Mouse (Mus musculus): ENCODE data around the gene Tyk2. TPM values are rescaled to one million over a fixed set of nuclear protein-coding genes. Genes with fewer than 3 reads are reported as not detected.
A peak's percentile ranks its signal among the peaks of the same experiment; 100 is the strongest.

Tyk2 gene
- 1 to 10 TPM; 9.3 TPM for total RNA-seq (2021)
- long read RNA-seq, experiment 1, full-length matches to known transcripts: 2 of 11 reads
- long read RNA-seq, experiment 1, partial matches to known transcripts: 1 of 11 reads
- long read RNA-seq, experiment 1, other reads (novel, unspliced or antisense): 8 of 11 reads
- long read RNA-seq, experiment 2, full-length matches to known transcripts: 4 of 16 reads
- long read RNA-seq, experiment 2, partial matches to known transcripts: 2 of 16 reads
- long read RNA-seq, experiment 2, other reads (novel, unspliced or antisense): 10 of 16 reads

DNA sequence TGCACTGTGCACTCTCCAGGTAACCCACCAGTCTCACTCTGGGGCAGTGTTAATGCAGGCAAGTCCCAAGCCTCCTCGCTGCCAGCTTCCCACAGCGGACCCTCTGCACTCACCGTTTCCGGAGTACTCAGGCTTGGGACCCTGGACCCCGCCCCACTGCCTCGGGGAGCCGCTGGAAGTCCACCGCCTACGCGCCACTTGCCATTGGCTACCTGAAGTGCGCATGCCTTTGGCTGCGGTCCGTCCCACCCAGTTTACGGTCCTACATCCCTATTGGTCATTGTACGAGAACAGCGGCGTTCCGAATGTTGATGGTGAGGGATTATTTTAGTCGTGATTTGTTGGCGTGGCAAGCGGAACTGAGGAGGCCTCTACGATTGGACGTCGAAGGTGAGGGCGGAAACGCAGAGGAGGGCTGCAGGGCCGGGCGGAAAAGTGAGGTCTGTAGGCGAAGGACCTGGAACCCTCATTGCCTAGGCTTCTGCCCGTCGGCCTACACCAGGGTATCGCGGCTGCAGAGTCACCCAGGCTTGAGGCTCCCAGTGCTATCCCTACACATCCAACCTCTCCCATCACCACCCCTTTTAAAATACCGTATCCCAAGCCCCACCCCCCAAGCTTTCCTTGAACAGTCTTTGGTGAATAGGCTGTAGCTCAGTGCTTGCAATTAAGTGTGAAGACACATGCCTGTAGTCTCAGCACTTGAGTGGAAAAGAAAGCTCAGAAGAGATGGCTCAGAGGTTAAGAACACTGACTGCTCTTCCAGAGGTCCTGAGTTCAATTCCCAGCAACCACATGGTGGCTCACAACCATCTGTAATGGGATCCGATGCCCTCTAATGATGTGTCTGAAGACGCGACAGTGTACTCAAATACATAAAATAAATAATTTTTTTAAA is at the start of gene Tyk2:
Gene Tyk2, minus strand, starts transcription at position 185 of the 898 bp plus-strand sequence.
- peak; percentile 71 to 88 for DNase-seq (ENCODE audit: low spot score in 2 of 2)

DNA sequence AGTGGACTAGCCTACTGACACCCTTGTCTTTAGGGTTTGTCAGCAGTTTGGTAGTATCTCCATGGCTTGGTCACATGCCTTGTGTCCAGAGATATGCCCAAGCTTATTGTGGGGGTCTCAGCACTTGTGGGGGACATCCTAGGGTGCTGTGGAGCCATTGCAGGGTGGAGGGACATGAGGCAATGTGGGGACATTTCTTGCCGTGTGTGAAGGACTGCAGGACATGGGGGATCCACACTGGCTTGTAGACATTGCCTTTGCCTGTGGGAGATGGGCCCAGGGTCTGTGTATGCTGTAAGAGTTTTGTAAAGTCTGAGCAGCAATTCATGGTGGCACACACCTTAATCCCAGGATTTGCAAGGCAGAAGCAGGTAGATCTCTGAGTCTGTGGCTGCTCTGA is 49.8 kb upstream of the Tyk2 start:
- DNase-seq (ENCODE audit: low spot score in 2 of 2): no peak

GRCm38 (mm10) chr9:21180402-21180801 is 49.4 kb upstream of the Tyk2 start:
- DNase-seq (ENCODE audit: low spot score in 2 of 2): no peak

DNA sequence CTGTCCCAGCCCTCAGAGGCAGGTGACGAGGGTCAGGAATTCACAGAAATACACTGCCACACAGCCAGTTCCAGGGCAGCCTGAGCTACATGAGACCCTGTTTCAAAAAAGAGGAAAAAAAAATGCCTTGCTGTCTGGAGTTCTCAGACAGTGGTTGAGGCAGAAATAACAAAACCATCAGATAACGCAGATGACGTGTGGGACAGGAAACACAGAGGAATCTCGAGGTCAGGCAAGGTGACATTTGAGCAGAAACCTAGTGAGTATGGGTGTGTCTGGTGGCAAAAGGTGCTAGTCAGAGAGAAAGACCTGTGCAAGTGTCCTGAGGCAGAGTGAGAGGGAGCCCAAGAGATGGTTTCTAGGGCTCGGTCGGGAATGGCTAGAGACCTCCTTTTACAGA is 41.3 kb upstream of the Tyk2 start:
- DNase-seq (ENCODE audit: low spot score in 2 of 2): no peak

- no peak for DNase-seq (ENCODE audit: low spot score in 2 of 2)
Observed at GRCm38 (mm10) chr9:21169157-21169556, 38.1 kb upstream of the Tyk2 start.

DNA sequence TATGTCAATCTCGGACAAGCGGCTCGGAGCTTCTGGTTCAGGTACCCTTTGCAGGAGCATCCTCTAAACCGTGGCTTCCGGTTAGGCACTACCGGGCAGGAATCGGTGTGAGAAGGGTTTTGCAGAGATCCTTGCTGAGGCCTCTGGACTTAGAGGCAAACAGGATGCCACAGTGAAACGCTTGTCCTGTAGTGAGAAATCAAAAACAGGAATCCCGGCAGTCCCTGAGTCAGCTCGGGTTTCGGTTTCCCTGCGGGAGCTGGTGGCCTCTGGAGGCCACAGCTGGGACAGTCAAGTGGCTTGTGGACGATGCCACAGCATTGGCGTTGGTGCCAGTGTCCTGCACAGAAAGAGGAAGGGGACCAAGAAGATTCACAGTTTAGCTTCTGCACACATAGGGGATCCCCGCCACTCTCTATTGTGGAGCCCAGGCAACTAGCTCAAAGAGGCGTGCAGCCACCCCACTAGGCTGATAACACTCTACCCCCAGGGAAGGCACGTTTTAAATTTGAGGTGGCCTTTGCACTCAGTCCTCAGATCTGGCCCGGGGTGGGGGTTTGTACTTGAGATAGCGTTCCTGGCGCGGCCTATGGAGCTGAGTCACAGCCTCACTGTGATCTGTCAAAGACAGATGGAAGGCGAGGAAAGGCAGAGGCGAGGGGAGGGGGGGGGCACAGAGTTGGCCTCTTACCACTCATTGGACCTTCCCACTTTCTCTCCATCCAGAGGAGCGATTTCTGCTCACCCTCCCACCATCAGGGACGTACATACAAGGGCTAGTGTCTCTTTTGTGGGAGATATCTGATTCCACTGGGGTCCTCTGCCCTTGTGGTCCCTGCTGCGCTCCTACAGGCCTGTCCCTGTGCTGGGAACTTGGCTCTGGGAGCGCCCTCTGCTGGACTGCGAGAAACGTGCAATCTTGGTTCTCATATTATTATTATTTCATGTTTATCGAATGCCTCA is 37.4 kb upstream of the Tyk2 start:
- peak; percentile 55 to 75 for DNase-seq (ENCODE audit: low spot score in 2 of 2)

DNA sequence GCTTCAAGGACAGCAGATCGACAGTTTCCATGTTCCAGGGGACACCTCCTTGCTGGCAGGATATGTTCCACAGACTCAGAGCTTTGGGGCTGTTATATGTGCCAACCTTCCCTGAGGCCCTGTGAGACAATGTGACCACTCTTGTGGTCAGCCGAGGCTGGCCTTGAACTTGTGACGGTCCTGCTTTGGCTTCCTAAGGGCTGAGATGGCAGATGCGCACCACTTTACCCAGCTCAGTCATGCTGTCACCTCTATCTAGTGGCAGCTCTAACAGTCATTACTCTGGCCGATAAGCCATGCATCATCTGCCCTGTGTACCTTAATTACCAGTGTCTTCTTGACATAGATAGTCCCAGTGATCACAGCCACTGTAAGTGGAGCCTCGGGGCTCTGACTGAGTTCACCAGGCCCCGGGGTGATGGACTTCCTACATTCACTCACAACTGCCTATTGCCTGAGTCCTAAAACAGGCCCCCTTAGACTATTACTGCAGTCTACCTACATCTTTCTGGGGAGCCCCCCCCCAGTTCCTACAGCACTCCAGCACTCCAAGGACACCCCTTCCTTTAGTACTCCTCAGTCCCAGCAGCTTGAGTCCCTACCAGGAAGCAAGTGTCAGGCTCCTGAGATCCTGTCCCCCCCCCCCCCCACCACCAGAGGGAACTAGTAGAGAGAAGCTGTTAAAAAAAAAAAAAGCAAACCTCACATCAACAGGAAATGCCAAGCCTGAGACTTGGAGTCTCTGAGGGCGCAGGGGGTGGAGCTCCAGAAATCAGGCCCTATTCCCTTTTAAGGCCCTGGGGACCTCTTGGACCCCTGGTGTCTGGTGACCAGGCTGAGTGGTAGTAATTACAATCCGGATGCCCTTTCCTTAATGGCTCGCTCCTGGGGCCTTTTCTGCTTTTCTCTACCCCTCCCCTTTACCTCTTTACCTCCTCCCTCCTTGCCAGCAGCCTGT is 36.4 kb upstream of the Tyk2 start:
- DNase-seq (ENCODE audit: low spot score in 2 of 2): no peak

DNA sequence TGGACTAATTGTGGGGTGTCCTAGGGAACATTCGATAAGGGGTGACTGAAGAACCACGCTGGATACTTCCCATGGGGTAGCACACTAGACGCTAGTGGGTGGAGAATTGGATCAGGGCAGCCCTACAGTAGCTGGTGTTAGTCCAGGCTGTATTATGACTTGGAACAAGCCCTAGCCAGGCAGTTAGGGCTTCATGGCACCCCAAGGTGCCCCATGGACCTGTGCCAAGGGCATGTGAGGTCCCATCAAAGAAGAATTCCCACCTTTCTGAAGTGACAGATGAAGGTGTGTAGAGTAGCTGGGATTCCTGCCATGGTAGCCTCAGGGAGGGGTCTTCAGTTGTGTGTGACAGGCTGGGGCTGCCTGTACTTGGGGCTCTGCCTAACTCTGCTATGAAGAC is 35.5 kb upstream of the Tyk2 start:
- DNase-seq (ENCODE audit: low spot score in 2 of 2): no peak

DNA sequence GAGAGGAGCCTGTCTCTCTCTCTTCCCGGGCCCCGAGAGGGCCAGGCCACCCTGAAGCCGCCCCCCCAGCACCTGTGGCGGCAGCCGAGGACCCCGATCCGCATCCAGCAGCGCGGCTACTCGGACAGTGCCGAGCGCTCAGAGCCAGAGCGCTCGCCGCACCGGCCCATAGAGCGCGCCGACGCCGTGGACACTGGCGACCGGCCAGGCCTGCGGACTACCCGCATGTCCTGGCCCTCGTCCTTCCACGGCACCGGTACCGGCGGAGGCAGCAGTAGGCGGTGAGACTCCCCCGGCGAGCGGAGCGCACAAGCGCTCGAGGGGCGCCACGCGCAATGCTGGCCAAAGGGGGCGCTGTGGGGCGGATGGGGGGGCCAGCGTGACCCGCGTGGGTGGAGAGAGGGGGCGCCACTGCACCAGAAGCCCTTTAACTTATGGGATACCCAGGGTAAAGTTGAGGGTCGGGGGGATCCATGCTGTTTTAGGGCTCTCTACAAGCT is 35.0 kb upstream of the Tyk2 start:
- peak; percentile 52 to 57 for DNase-seq (ENCODE audit: low spot score in 2 of 2)

DNA sequence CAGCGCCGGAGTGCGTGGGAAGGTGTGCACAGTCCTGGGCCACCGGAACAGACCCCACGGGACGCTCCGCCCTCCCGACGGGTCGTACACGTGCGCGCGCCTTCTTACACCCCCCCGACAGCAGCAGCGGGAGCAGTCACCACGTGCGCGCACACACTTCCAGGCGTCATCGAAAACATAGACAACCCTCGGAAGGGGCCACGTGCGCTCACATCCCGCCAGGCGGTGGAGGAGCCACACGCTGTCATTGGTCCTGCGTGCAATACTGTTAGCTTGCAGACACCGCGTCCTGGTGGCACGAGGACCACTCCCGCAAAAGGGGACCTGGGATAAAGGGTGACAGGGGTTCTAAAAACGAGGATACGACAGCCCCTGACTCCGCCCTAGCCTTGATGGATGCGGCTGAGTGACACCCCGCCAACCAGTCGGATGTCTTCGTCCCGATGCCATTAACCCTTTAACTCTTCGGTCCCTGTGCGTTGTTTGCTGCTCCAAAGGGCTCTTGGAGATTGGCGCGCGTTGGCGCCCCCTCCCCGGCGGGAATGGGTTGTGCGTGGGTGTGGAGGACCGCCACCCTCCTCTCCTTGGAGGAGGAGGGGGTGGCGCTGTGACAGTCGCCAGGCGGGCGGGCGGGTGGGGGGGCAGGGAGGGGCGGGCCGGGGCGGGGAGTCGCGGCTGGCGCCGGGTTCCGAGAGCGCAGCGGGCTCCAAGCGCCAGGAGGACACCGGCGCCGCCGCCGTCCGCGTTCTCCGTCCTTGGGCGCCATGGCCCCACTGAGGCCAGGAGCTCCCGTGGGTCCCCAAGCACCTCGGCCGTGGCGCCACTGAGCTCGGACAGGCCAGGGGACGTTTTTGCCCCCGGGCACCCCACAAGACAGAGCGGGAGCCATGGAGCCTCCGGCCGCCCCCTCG is 34.3 kb upstream of the Tyk2 start, which contains the start of gene Pde4a:
Gene Pde4a, plus strand, starts transcription at position 674 of the 911 bp plus-strand sequence.
- no peak for DNase-seq (ENCODE audit: low spot score in 2 of 2)

DNA sequence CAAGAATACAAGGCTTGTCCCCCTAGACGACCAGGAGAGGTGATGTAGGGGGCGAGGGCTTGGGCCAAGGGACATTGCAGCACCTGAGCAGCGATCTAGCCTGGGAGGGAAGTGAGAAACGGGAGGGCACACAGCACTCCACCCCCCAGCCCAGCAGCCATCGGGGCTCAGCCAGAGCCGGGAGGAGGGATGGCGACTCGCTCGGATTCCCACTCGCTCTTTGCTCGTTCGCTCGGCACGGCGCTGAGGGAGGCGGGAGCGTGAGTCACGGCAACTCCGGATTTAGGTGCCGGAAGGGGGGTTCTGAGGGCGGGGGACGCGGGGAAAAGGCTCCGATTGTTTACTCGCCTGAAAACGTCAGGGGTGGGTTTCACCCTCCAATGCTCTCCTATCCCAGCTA is 33.0 kb upstream of the Tyk2 start:
- DNase-seq (ENCODE audit: low spot score in 2 of 2): no peak

- no peak for DNase-seq (ENCODE audit: low spot score in 2 of 2)
Observed at GRCm38 (mm10) chr9:21163086-21164050, 32.3 kb upstream of the Tyk2 start.

- peak; percentile 65 to 83 for DNase-seq (ENCODE audit: low spot score in 2 of 2)
Observed at GRCm38 (mm10) chr9:21161209-21161909, 30.3 kb upstream of the Tyk2 start.

- DNase-seq (ENCODE audit: low spot score in 2 of 2): no peak
Observed at GRCm38 (mm10) chr9:21154787-21155186, 23.7 kb upstream of the Tyk2 start.

DNA sequence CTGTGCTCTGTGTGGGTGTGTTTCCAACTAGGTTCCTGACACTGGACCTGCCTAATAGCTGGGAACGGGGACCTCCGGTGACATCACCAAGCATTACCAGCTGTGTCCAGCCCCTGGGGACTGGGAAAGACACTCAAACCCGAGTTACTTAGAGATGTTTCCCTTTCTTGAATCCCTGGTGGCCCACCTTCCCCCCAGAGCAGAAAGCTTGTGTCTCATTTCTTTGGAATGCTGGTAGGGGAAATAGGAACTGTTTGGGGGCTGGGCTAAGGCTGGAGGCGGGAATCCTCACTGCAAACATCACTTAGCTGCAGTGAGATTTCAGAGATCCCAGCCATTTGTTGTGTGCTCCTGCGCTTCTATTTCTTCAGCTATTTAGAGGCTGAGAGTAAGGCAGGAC is 22.8 kb upstream of the Tyk2 start:
- DNase-seq (ENCODE audit: low spot score in 2 of 2): peak in 1 of 2 experiments; percentile 36

- no peak for DNase-seq (ENCODE audit: low spot score in 2 of 2)
Observed at GRCm38 (mm10) chr9:21153331-21153730, 22.3 kb upstream of the Tyk2 start.

GRCm38 (mm10) chr9:21152715-21153114 is 21.7 kb upstream of the Tyk2 start:
- peak in 1 of 2 experiments; percentile 43 for DNase-seq (ENCODE audit: low spot score in 2 of 2)
